ENCODE assay signal across 16 mouse cellular contexts in genomic region chr8:121421009-121421408, GRCm38 (mm10).
A peak's percentile ranks its signal among the peaks of the same experiment; 100 is the strongest.
DNase-seq lines count a peak whose midpoint lies in the region; ATAC-seq and TF ChIP-seq lines count a peak whose summit lies in the region.
"Had no signal": no experiment of that assay in that cellular context is flagged by ENCODE, and none has a peak within 500 bp of the region (broad histone marks: within the 10 kb centered on the region; RNA-seq: fewer than 3 reads in every experiment).

No protein-coding gene starts in this region.

- H3K4me1 ChIP-seq in limb, embryonic 14.5 days (ENCODE audit: control insufficient read depth, insufficient read depth, low read length): peaks cover 8% of the 10 kb centered on the region; the same call in 1 of the 2 replicates
- 0 out of 2 replicates have a peak, but pooled peaks cover 5% of the 10 kb centered on the region for H3K4me1 ChIP-seq in hindbrain, embryonic 12.5 days
- H3K4me1 ChIP-seq: hindbrain, embryonic 13.5 days had no signal

- 0 out of 2 replicates have a peak overlapping the region, but pooled peaks have one; percentile 26 for H3K27ac ChIP-seq in limb, embryonic 14.5 days (replicated peaks; ENCODE audit: low read depth, low read length)
- no peak overlapping the region for H3K27ac ChIP-seq in gastrocnemius, adult 2 months
- H3K27ac ChIP-seq in hindbrain, embryonic 12.5 days: no peak overlapping the region
- H3K27ac ChIP-seq: heart, embryonic 13.5 days; hindbrain, embryonic 13.5 days had no signal

- no peak overlapping the region for H3K4me2 ChIP-seq in limb, embryonic 14.5 days (replicated peaks; ENCODE audit: low read depth, low read length, severe bottlenecking)
- no peak overlapping the region for H3K4me2 ChIP-seq in hindbrain, embryonic 12.5 days (replicated peaks)
- H3K4me2 ChIP-seq: heart, embryonic 13.5 days; hindbrain, embryonic 13.5 days; midbrain, embryonic 11.5 days had no signal

- 0 out of 2 replicates have a peak, but pooled peaks have one; percentile 47 for ATAC-seq in limb, embryonic 14.5 days (ENCODE audit: low FRiP score, low read depth)
- ATAC-seq in hindbrain, embryonic 12.5 days (ENCODE audit: low FRiP score): no peak
- ATAC-seq: forebrain, embryonic 16.5 days had no signal

- WGBS in limb, embryonic 14.5 days: 79% methylated on average over 5 of the region's 5 CpGs
- 86% methylated on average over 5 of the region's 5 CpGs for WGBS in hindbrain, embryonic 12.5 days

- no peak overlapping the region for H3K4me3 ChIP-seq in limb, embryonic 14.5 days (replicated peaks; ENCODE audit: low read length)
- H3K4me3 ChIP-seq in gastrocnemius, adult 2 months: no peak overlapping the region
- H3K4me3 ChIP-seq in hindbrain, embryonic 12.5 days: no peak overlapping the region
- H3K4me3 ChIP-seq: heart, embryonic 13.5 days; hindbrain, embryonic 13.5 days; myocyte had no signal

- H3K9me3 ChIP-seq in limb, embryonic 14.5 days (ENCODE audit: control insufficient read depth, low read length): no peaks in the 10 kb centered on the region
- H3K9me3 ChIP-seq in hindbrain, embryonic 12.5 days (replicated peaks): no peaks in the 10 kb centered on the region
- H3K9me3 ChIP-seq: hindbrain, embryonic 13.5 days had no signal

- DNase-seq in adrenal gland, postnatal 14 days: peak; percentile 80
- DNase-seq in adrenal gland, adult 18-20 months (ENCODE audit: low spot score in 2 of 2): no peak
- peak; percentile 40 to 62 for DNase-seq in adrenal gland, postnatal 36 days
- no peak for DNase-seq in limb, embryonic 14.5 days (ENCODE audit: low spot score)
- peak; percentile 31 for DNase-seq in lung, postnatal 14 days
- DNase-seq in left cerebral cortex, adult 18-20 months (ENCODE audit: low spot score in 2 of 2): no peak
- no peak for DNase-seq in gastrocnemius, adult 2 months
- DNase-seq: cerebellum, postnatal 10 days; gastrocnemius, postnatal 14 days; kidney, adult 9 months had no signal

- TF ChIP-seq CTCF in gastrocnemius, adult 2 months (IDR thresholded peaks at IDR 0.05): no peak

- TF ChIP-seq POLR2A in limb, embryonic 14.5 days (IDR thresholded peaks at IDR 0.05; ENCODE audit: borderline replicate concordance, extremely low read depth, insufficient read depth, insufficient read length): no peak

- intact Hi-C loops in gastrocnemius, adult 2 months (cut with DNase I): no loop called here

- no peaks in the 10 kb centered on the region for H3K27me3 ChIP-seq in limb, embryonic 14.5 days (ENCODE audit: control insufficient read depth, insufficient read depth, low read length)
- no peaks in the 10 kb centered on the region for H3K27me3 ChIP-seq in hindbrain, embryonic 12.5 days
- H3K27me3 ChIP-seq: heart, embryonic 13.5 days; hindbrain, embryonic 13.5 days had no signal

- H3K36me3 ChIP-seq in limb, embryonic 14.5 days (ENCODE audit: control insufficient read depth, insufficient read depth, low read length): no peaks in the 10 kb centered on the region
- no peaks in the 10 kb centered on the region for H3K36me3 ChIP-seq in hindbrain, embryonic 12.5 days
- H3K36me3 ChIP-seq: heart, embryonic 13.5 days; hindbrain, embryonic 13.5 days had no signal

- H3K9ac ChIP-seq in limb, embryonic 14.5 days (ENCODE audit: low read depth, low read length, severe bottlenecking): no peak overlapping the region
- no peak overlapping the region for H3K9ac ChIP-seq in hindbrain, embryonic 12.5 days
- H3K9ac ChIP-seq: heart, embryonic 13.5 days; hindbrain, embryonic 13.5 days had no signal

Comparison
In these comparisons a context has a peak if more than half of its experiments do, and no peak if none do; other contexts are left out.
1. DNase-seq: peak in adrenal gland, postnatal 14 days (single experiment), adrenal gland, postnatal 36 days (2 of 2) and lung, postnatal 14 days (single experiment); none in adrenal gland, adult 18-20 months (0 of 2), limb, embryonic 14.5 days (single experiment), left cerebral cortex, adult 18-20 months (0 of 2) and gastrocnemius, adult 2 months (single experiment).